Mouse (Mus musculus): ENCODE data around the gene Fam198b. TPM values are rescaled to one million over a fixed set of nuclear protein-coding genes. Genes with fewer than 3 reads are reported as not detected.
"Not testable (repeated sequence)": the region's sequence is repeated elsewhere in the genome, so short reads cannot be mapped to it uniquely, and the experiment has no call there.

Fam198b gene
- polyA plus RNA-seq, 1 experiment = 2.1 TPM

DNA sequence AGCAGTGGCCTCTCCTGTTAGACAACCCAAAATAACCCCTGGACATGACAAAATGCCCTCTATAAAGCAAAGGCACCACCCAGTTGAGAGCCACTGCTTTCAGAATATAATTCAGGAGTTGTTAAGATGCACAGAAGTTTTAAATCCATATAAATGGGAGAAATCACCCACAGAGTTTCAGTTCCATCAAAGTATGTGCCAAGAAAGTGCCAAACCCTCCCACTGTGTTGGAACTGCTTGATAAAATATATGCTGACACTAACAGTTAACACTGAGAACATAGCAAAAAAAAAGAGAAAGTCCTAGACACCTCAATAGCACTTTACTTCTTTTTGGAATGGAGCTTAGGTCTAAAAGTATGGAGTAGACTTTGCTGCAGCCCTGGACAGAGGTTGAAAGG, 72.5 kb downstream of the Fam198b start:
- no peak overlapping the region for H3K27ac ChIP-seq (ENCODE audit: insufficient read depth, low read length)
- no peaks in the 10 kb centered on the region for H3K4me1 ChIP-seq (ENCODE audit: control insufficient read depth, insufficient read depth, insufficient read length)
- TF ChIP-seq POLR2A (IDR thresholded peaks at IDR 0.05; ENCODE audit: low read depth, low read length) (no peak), CTCF (IDR thresholded peaks at IDR 0.05; ENCODE audit: extremely low read depth, insufficient read depth, insufficient read length, insufficient replicate concordance) (no peak)
- no peak for DNase-seq (ENCODE audit: low read depth in 1 of 2, low spot score in 2 of 2)
- no peak overlapping the region for H3K4me3 ChIP-seq (ENCODE audit: extremely low read depth, insufficient read depth, insufficient read length)
- H3K27me3 ChIP-seq (ENCODE audit: control insufficient read depth, insufficient read depth, low read length) = no peaks in the 10 kb centered on the region
- H3K36me3 ChIP-seq (ENCODE audit: control insufficient read depth, insufficient read depth, low read length) = no peaks in the 10 kb centered on the region

- Histone ChIP-seq H3K27me3 (ENCODE audit: control insufficient read depth, insufficient read depth, low read length) (no peaks in the 10 kb centered on the region), H3K4me1 (ENCODE audit: control insufficient read depth, insufficient read depth, insufficient read length) (no peaks in the 10 kb centered on the region), H3K36me3 (ENCODE audit: control insufficient read depth, insufficient read depth, low read length) (no peaks in the 10 kb centered on the region), H3K4me3 (ENCODE audit: extremely low read depth, insufficient read depth, insufficient read length) (no peak overlapping the region), H3K27ac (ENCODE audit: insufficient read depth, low read length) (no peak overlapping the region)
- TF ChIP-seq POLR2A (IDR thresholded peaks at IDR 0.05; ENCODE audit: low read depth, low read length) = no peak
- TF ChIP-seq CTCF (IDR thresholded peaks at IDR 0.05; ENCODE audit: extremely low read depth, insufficient read depth, insufficient read length, insufficient replicate concordance) = no peak
- WGBS = 98% methylated on average over 2 of the region's 2 CpGs
- DNase-seq (ENCODE audit: low read depth in 1 of 2, low spot score in 2 of 2) = no peak
Observed at GRCm38 (mm10) chr3:79957752-79958151, 73.4 kb downstream of the Fam198b start.

DNA sequence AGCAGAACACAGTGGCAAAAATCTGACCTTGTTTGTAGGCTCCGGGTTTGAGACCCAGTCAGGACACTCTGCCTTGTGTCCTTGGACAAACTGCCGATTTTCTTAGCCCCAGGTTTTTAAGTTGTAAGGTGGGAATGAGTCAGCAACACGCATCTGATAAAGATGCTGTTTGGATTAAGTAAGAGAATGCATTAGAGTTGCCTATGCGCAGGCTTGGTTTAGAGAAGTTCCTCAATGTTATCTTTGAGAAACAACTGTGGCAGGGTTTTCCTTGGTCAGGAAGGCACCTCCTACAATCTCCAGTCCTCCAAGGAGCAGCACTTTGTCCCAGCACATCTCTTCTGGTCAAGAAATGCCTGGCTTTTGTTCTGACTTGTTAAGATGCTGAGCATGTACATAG, 82.4 kb downstream of the Fam198b start:
- no peak overlapping the region for H3K27ac ChIP-seq (ENCODE audit: insufficient read depth, low read length)
- H3K27me3 ChIP-seq (ENCODE audit: control insufficient read depth, insufficient read depth, low read length) = no peaks in the 10 kb centered on the region
- no peaks in the 10 kb centered on the region for H3K36me3 ChIP-seq (ENCODE audit: control insufficient read depth, insufficient read depth, low read length)
- 39% methylated on average over 4 of the region's 4 CpGs for WGBS
- H3K4me3 ChIP-seq (ENCODE audit: extremely low read depth, insufficient read depth, insufficient read length) = no peak overlapping the region
- H3K4me1 ChIP-seq (ENCODE audit: control insufficient read depth, insufficient read depth, insufficient read length) = no peaks in the 10 kb centered on the region
- TF ChIP-seq POLR2A (IDR thresholded peaks at IDR 0.05; ENCODE audit: low read depth, low read length) (no peak), CTCF (IDR thresholded peaks at IDR 0.05; ENCODE audit: extremely low read depth, insufficient read depth, insufficient read length, insufficient replicate concordance) (no peak)
- no peak for DNase-seq (ENCODE audit: low read depth in 1 of 2, low spot score in 2 of 2)

DNA sequence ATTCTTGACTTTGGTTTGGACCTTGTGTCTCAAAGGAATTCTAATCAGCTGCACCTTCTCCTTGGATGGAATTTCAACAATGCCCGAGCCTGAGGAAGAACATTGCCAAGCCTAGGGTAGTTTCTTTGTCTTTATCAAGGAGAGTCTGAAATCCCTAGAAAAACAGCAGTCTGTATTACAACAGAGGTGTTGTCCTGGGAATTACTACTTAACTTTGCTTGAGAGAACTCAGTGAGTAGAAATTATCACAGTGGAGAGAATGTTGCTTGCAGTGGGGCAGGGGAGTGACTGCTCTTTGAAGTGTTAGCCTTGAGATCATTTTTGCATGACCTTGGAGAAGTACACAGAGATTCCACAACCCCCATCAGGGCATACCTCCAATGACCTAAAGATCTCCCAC, 83.0 kb downstream of the Fam198b start:
- DNase-seq (ENCODE audit: low read depth in 1 of 2, low spot score in 2 of 2) = no peak
- Histone ChIP-seq H3K27me3 (ENCODE audit: control insufficient read depth, insufficient read depth, low read length) (no peaks in the 10 kb centered on the region), H3K4me3 (ENCODE audit: extremely low read depth, insufficient read depth, insufficient read length) (no peak overlapping the region), H3K4me1 (ENCODE audit: control insufficient read depth, insufficient read depth, insufficient read length) (no peaks in the 10 kb centered on the region), H3K27ac (ENCODE audit: insufficient read depth, low read length) (no peak overlapping the region), H3K36me3 (ENCODE audit: control insufficient read depth, insufficient read depth, low read length) (no peaks in the 10 kb centered on the region)
- TF ChIP-seq POLR2A (IDR thresholded peaks at IDR 0.05; ENCODE audit: low read depth, low read length) = no peak
- no peak for TF ChIP-seq CTCF (IDR thresholded peaks at IDR 0.05; ENCODE audit: extremely low read depth, insufficient read depth, insufficient read length, insufficient replicate concordance)
- 74% methylated on average over 1 of the region's 1 CpGs for WGBS

- H3K4me3 ChIP-seq (ENCODE audit: extremely low read depth, insufficient read depth, insufficient read length) = no peak overlapping the region
- no peaks in the 10 kb centered on the region for H3K36me3 ChIP-seq (ENCODE audit: control insufficient read depth, insufficient read depth, low read length)
- DNase-seq (ENCODE audit: low read depth in 1 of 2, low spot score in 2 of 2) = no peak
- TF ChIP-seq CTCF (IDR thresholded peaks at IDR 0.05; ENCODE audit: extremely low read depth, insufficient read depth, insufficient read length, insufficient replicate concordance) (no peak), POLR2A (IDR thresholded peaks at IDR 0.05; ENCODE audit: low read depth, low read length) (no peak)
- WGBS = 80% methylated on average over 2 of the region's 2 CpGs
- H3K4me1 ChIP-seq (ENCODE audit: control insufficient read depth, insufficient read depth, insufficient read length) = no peaks in the 10 kb centered on the region
- H3K27ac ChIP-seq (ENCODE audit: insufficient read depth, low read length) = no peak overlapping the region
- no peaks in the 10 kb centered on the region for H3K27me3 ChIP-seq (ENCODE audit: control insufficient read depth, insufficient read depth, low read length)
Observed at GRCm38 (mm10) chr3:79968426-79968825, 84.1 kb downstream of the Fam198b start.

DNA sequence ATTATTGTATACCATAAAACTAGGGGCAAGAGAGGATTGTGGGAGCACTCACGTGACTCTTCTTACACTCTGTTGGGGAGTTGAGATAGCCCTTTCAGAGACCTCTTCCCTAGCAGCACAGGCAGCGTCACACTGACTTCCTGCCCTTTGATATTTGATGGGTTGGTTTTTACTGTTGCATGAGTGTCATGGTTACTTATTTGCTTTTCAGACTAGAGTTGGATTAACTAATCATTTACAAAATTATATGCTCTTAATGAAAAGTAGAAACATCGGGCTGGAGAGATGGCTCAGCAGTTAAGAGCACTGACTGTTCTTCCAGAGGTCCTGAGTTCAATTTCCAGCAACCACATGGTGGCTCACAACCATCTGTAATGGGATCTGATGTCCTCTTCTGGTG, 85.2 kb downstream of the Fam198b start:
- H3K27ac ChIP-seq (ENCODE audit: insufficient read depth, low read length); H3K27me3 ChIP-seq (ENCODE audit: control insufficient read depth, insufficient read depth, low read length); DNase-seq (ENCODE audit: low read depth in 1 of 2, low spot score in 2 of 2); H3K4me3 ChIP-seq (ENCODE audit: extremely low read depth, insufficient read depth, insufficient read length); H3K36me3 ChIP-seq (ENCODE audit: control insufficient read depth, insufficient read depth, low read length); H3K4me1 ChIP-seq (ENCODE audit: control insufficient read depth, insufficient read depth, insufficient read length): not testable (repeated sequence)
- WGBS = 73% methylated on average over 3 of the region's 3 CpGs

DNA sequence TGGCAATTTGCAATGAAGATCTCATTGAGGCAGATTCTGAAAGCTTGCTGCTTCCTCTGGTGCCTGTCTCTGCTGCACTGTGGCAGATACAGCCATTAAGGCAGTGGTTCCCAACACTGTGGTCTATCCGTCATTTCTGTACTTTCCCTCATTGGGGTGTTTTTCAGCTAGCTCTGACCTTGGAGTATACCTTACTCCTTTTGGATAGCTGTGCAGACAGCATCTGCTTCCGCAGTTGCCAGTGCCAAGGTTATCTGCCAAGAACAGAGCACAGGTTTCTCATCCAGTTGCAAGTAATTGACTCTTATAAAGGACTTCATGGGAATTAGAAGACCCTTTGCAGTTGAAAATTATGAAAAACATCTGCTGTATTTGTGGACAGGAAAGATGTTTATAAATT, 85.7 kb downstream of the Fam198b start:
- 81% methylated on average over 2 of the region's 2 CpGs for WGBS
- no peak for DNase-seq (ENCODE audit: low read depth in 1 of 2, low spot score in 2 of 2)
- Histone ChIP-seq H3K4me1 (ENCODE audit: control insufficient read depth, insufficient read depth, insufficient read length) (no peaks in the 10 kb centered on the region), H3K36me3 (ENCODE audit: control insufficient read depth, insufficient read depth, low read length) (no peaks in the 10 kb centered on the region), H3K4me3 (ENCODE audit: extremely low read depth, insufficient read depth, insufficient read length) (no peak overlapping the region), H3K27ac (ENCODE audit: insufficient read depth, low read length) (no peak overlapping the region), H3K27me3 (ENCODE audit: control insufficient read depth, insufficient read depth, low read length) (no peaks in the 10 kb centered on the region)
- TF ChIP-seq POLR2A (IDR thresholded peaks at IDR 0.05; ENCODE audit: low read depth, low read length) (no peak), CTCF (IDR thresholded peaks at IDR 0.05; ENCODE audit: extremely low read depth, insufficient read depth, insufficient read length, insufficient replicate concordance) (no peak)

Measured in spleen, adult 2 months (tissue).